Mouse (Mus musculus): ENCODE results near the gene Impg1. TPM values are rescaled to one million over a fixed set of nuclear protein-coding genes. Genes with fewer than 3 reads are reported as not detected.

Gene Impg1
- polyA plus RNA-seq (2014; fragmentation: Nextera tagmentation; extraction: Ambion mirVana), result not detected in 2 replicates

DNA sequence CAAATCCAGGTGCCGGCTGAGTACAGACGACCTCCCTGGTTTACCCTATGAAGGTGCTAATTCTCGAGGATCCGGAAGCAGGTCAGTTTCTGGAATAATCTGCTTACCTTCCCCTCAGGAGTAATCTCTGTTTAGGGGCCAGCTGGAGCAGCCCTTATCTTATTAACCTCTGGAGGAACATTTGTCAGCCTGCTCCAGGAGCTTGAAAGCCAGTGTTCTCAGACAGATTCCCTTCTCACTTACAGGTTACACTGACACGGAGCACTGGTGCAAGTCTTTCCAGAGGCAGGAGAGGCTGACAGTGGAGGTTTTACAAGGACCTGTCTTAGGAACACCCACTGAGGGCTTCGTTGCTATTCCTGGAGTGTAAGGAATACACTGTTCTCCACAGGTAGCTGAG, at the start of gene Impg1:
Impg1 (minus strand) TSS at position 101 of the 400 bp plus-strand sequence.
- no peak for ATAC-seq (ENCODE audit: low FRiP score)
- Histone ChIP-seq H3K27ac (ENCODE audit: low read depth, low read length) (no peak within 1 kb of the TSS), H3K4me2 (no peak within 1 kb of the TSS), H3K36me3 (ENCODE audit: control insufficient read depth, insufficient read depth, low read length) (no peaks in the 10 kb centered on the region), H3K4me1 (ENCODE audit: control insufficient read depth, insufficient read depth, low read length) (no peaks in the 10 kb centered on the region), H3K9me3 (ENCODE audit: control insufficient read depth, low read length) (no peaks in the 10 kb centered on the region), H3K9ac (ENCODE audit: low read length) (no peak within 1 kb of the TSS), H3K27me3 (ENCODE audit: control insufficient read depth, insufficient read depth, low read length) (no peaks in the 10 kb centered on the region), H3K4me3 (ENCODE audit: low read depth, low read length) (no peak within 1 kb of the TSS)
- WGBS, result 53% methylated on average over 6 of the region's 6 CpGs
- DNase-seq (ENCODE audit: low spot score, missing footprints), result no peak

DNA sequence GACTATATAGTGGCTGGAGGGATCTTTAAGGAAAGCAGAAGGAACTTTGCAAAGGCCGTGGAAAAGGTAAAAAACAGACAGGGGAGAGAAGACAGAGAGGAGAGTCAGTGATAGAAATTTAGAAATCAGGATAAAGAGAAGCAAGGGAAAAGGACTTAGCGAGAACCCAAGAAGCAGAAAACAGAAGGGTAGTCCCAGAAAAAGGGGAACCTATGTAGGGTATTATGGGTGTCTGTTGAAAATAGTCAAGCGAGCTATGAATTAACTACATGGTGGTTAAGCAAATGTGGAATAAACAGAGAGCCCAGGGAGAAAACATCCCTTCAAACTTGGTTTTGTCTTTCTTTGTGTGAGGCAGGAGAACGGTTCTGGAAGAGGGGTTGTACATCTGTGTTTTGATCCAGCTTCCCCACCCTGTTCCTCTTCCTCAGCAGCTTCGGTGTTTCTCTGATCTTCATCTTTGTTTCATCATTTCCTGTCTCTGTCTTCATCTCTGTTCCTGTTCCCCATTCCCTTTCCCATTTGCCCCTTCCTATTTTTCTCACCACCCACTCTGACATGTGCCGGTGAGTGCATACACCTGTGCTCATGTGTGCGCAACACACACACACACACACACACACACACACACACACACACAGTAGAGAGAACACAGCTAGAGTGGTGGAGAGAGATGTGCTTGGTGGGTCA, 44.3 kb upstream of the Impg1 start:
- WGBS, result 88% methylated on average over 7 of the region's 7 CpGs

DNA sequence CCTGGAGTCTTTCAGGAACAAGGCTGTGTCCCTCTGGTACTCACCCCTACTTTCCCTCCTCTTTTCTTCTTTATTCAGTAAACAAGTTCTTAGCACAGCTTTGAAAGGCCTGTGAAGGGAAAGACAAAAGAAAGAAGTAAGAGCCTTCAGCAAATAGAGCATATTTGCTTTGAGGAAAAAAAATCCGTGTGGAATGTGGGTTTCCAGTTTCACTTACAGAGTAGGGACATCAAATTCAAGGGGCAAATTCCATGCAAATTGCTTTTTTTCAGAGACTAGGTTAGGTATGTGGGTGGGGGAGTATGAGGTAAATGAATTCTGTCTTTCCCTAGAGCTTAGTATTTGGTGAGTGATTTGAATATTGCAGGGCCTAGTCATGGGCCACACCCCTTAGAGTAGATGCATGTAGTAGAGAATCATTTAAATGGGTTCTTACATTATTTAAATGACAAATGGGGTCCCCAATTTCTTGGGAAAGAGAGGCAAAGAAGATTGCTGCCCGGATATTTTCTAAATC, 39.3 kb upstream of the Impg1 start:
- no peak overlapping the region for H3K9ac ChIP-seq (ENCODE audit: low read length)
- no peak overlapping the region for H3K4me3 ChIP-seq (ENCODE audit: low read depth, low read length)
- DNase-seq (ENCODE audit: low spot score, missing footprints), result no peak
- H3K36me3 ChIP-seq (ENCODE audit: control insufficient read depth, insufficient read depth, low read length), result no peaks in the 10 kb centered on the region
- 47% methylated on average over 2 of the region's 2 CpGs for WGBS
- H3K4me2 ChIP-seq, result no peak overlapping the region
- no peak overlapping the region for H3K27ac ChIP-seq (ENCODE audit: low read depth, low read length)
- H3K27me3 ChIP-seq (ENCODE audit: control insufficient read depth, insufficient read depth, low read length), result no peaks in the 10 kb centered on the region
- H3K4me1 ChIP-seq (ENCODE audit: control insufficient read depth, insufficient read depth, low read length), result no peaks in the 10 kb centered on the region
- H3K9me3 ChIP-seq (ENCODE audit: control insufficient read depth, low read length), result no peaks in the 10 kb centered on the region
- ATAC-seq (ENCODE audit: low FRiP score), result no peak; the same call in 1 of the 2 replicates

More for the DNA sequence above, 44.3 kb upstream of the Impg1 start:
- Histone ChIP-seq H3K4me2 (no peak overlapping the region), H3K4me3 (ENCODE audit: low read depth, low read length) (no peak overlapping the region), H3K27me3 (ENCODE audit: control insufficient read depth, insufficient read depth, low read length) (no peaks in the 10 kb centered on the region), H3K4me1 (ENCODE audit: control insufficient read depth, insufficient read depth, low read length) (no peaks in the 10 kb centered on the region), H3K9ac (ENCODE audit: low read length) (no peak overlapping the region), H3K36me3 (ENCODE audit: control insufficient read depth, insufficient read depth, low read length) (no peaks in the 10 kb centered on the region), H3K9me3 (ENCODE audit: control insufficient read depth, low read length) (no peaks in the 10 kb centered on the region), H3K27ac (ENCODE audit: low read depth, low read length) (no peak overlapping the region)
- ATAC-seq (ENCODE audit: low FRiP score), result no peak
- DNase-seq (ENCODE audit: low spot score, missing footprints), result no peak

DNA sequence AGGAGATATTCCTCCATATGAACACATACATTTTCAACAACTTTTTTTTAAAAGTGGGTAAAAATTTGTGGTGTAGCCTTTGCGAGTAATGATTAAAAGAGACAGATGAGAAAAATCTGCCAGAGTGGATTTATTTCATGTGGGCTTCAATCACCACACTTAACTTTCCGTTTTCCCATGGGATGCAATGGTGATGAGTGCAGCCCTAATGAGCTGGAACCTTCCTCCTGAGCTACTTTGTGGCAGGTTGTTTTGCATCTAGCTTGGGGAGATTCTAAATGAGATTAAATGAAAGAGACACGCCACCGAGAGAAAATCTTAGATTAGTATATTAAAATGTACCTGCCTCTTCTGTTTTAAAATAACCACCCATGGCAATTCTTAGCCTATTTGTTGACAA, 26.3 kb upstream of the Impg1 start:
- no peak overlapping the region for H3K4me3 ChIP-seq (ENCODE audit: low read depth, low read length)
- no peaks in the 10 kb centered on the region for H3K9me3 ChIP-seq (ENCODE audit: control insufficient read depth, low read length)
- no peaks in the 10 kb centered on the region for H3K27me3 ChIP-seq (ENCODE audit: control insufficient read depth, insufficient read depth, low read length)
- WGBS, result 72% methylated on average over 4 of the region's 4 CpGs
- ATAC-seq (ENCODE audit: low FRiP score) (no peak), DNase-seq (ENCODE audit: low spot score, missing footprints) (no peak)
- H3K9ac ChIP-seq (ENCODE audit: low read length), result no peak overlapping the region
- H3K36me3 ChIP-seq (ENCODE audit: control insufficient read depth, insufficient read depth, low read length), result no peaks in the 10 kb centered on the region
- no peak overlapping the region for H3K4me2 ChIP-seq
- H3K4me1 ChIP-seq (ENCODE audit: control insufficient read depth, insufficient read depth, low read length), result no peaks in the 10 kb centered on the region
- no peak overlapping the region for H3K27ac ChIP-seq (ENCODE audit: low read depth, low read length)

DNA sequence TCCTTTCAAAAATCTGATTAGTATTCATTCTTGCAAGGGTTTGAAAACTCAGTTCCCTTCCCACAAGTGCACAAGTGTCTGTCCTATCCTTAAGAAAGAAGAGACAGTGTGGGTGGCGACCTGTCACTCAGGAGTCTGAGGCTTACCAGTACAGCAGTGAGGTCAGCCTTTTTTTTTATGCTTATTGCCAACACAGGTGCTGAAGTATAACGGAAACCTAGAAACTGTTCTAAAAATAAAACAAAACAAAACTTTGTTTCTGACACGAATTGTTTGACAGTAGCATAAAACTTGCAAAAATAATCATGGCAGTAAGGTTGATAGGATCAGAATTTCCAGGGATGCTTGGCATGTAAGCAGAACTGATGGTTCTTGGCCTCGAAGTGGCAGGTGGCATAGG, 4.9 kb downstream of the Impg1 start:
- H3K9ac ChIP-seq (ENCODE audit: low read length), result no peak overlapping the region
- no peaks in the 10 kb centered on the region for H3K4me1 ChIP-seq (ENCODE audit: control insufficient read depth, insufficient read depth, low read length)
- H3K4me2 ChIP-seq, result no peak overlapping the region
- no peaks in the 10 kb centered on the region for H3K27me3 ChIP-seq (ENCODE audit: control insufficient read depth, insufficient read depth, low read length)
- H3K9me3 ChIP-seq (ENCODE audit: control insufficient read depth, low read length), result no peaks in the 10 kb centered on the region
- ATAC-seq (ENCODE audit: low FRiP score) (no peak), DNase-seq (ENCODE audit: low spot score, missing footprints) (no peak)
- no peak overlapping the region for H3K4me3 ChIP-seq (ENCODE audit: low read depth, low read length)
- no peak overlapping the region for H3K27ac ChIP-seq (ENCODE audit: low read depth, low read length)
- H3K36me3 ChIP-seq (ENCODE audit: control insufficient read depth, insufficient read depth, low read length), result no peaks in the 10 kb centered on the region
- 83% methylated on average over 4 of the region's 4 CpGs for WGBS

DNA sequence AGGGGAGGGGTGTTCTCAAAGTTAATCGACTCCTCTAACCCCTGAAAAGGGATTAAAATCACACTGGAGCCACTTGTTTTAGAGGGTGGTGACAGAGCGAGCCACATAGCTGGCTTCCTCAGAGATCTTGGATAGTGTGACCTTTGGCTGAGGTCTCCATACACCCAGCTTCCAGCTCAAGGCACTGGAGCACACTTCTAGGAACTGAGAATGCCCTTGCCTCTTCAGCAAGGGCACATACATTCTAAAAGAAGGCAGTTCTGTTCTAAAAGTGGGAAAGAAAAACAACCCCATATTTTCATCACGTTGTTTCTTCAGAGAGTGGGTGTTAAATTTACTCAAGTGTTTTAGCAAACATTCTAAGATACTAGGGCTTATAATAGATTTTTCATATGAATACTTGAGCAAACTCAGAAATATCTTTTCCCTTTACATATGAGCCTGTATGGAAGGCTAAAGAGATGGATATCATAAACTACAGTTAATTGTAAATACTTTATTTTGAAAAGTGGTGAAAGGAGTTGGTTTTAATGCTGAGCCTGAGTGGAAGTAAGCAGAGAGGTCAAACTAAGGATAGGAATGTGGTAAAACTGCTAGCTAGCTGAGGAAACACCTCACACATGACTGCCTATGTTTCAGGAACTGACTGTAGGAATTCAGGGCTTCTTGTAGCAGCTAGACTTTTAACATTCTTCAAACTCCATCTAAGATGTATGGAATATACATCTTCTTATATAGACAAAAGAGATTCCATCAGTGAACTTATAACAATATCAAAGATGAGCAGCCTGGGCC, 14.6 kb downstream of the Impg1 start:
- H3K9me3 ChIP-seq (ENCODE audit: control insufficient read depth, low read length), result no peaks in the 10 kb centered on the region
- DNase-seq (ENCODE audit: low spot score, missing footprints) (no peak), ATAC-seq (ENCODE audit: low FRiP score) (no peak)
- H3K4me2 ChIP-seq, result no peak overlapping the region
- H3K27me3 ChIP-seq (ENCODE audit: control insufficient read depth, insufficient read depth, low read length), result no peaks in the 10 kb centered on the region
- no peak overlapping the region for H3K4me3 ChIP-seq (ENCODE audit: low read depth, low read length)
- H3K9ac ChIP-seq (ENCODE audit: low read length), result no peak overlapping the region
- whole genome bisulfite sequencing, result 34% methylated on average over 3 of the region's 3 CpGs
- no peaks in the 10 kb centered on the region for H3K36me3 ChIP-seq (ENCODE audit: control insufficient read depth, insufficient read depth, low read length)
- no peak overlapping the region for H3K27ac ChIP-seq (ENCODE audit: low read depth, low read length)
- H3K4me1 ChIP-seq (ENCODE audit: control insufficient read depth, insufficient read depth, low read length), result no peaks in the 10 kb centered on the region

DNA sequence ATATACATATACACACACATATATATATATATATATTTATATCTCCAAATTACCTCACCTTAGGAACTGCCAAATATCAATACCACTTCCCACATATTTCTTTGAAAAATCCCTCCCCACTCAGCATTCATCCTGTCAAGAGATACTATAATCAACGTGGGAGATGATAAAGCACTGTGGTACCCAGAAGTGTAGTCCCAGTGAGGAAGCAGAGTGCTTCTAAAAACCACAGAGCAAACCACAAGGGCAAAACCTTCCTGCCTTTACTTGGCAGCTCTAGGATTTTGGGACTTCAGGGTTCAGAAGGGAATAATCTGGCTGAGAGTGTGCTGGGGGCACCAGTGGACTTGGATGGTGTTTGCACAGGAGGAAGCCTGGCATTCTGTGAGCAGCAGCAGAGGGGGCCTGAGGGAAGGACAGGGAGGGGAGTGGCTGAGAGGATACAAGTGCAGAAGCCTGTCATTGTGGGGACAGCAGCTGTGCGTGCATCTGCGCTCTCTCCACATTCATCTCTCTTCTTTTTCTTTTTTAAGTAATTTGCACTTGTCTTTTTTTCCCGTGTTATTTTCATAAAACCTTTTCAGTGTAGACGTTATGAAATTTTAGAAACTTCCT, 24.1 kb downstream of the Impg1 start:
- no peak overlapping the region for H3K9ac ChIP-seq (ENCODE audit: low read length)
- H3K4me2 ChIP-seq, result no peak overlapping the region
- ATAC-seq (ENCODE audit: low FRiP score) (no peak), DNase-seq (ENCODE audit: low spot score, missing footprints) (no peak)
- no peaks in the 10 kb centered on the region for H3K4me1 ChIP-seq (ENCODE audit: control insufficient read depth, insufficient read depth, low read length)
- H3K4me3 ChIP-seq (ENCODE audit: low read depth, low read length), result no peak overlapping the region
- H3K27ac ChIP-seq (ENCODE audit: low read depth, low read length), result no peak overlapping the region
- H3K36me3 ChIP-seq (ENCODE audit: control insufficient read depth, insufficient read depth, low read length), result no peaks in the 10 kb centered on the region
- WGBS, result 68% methylated on average over 5 of the region's 5 CpGs
- no peaks in the 10 kb centered on the region for H3K27me3 ChIP-seq (ENCODE audit: control insufficient read depth, insufficient read depth, low read length)
- no peaks in the 10 kb centered on the region for H3K9me3 ChIP-seq (ENCODE audit: control insufficient read depth, low read length)

DNA sequence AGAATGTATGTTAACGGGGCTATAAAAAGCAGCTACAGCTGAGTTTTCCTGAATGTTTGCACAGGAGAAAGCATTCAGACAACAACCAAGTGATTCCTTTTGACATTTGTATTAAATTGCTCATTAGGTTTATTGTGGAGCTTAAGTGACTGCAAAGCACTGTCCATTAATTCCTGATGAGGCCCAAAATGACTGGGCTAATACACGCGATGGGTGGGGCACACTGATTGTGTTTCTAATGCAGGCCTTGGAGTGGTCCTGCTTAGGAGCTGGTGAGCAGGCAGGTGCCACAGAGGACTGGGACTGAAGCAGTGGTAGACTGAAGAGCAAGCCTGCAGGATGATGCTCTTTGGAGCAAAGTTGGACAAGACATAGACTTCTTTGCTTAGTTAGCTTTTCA, 73.9 kb downstream of the Impg1 start:
- Histone ChIP-seq H3K4me2 (no peak overlapping the region), H3K27ac (ENCODE audit: low read depth, low read length) (no peak overlapping the region), H3K4me3 (ENCODE audit: low read depth, low read length) (no peak overlapping the region), H3K4me1 (ENCODE audit: control insufficient read depth, insufficient read depth, low read length) (no peaks in the 10 kb centered on the region), H3K27me3 (ENCODE audit: control insufficient read depth, insufficient read depth, low read length) (no peaks in the 10 kb centered on the region), H3K9ac (ENCODE audit: low read length) (no peak overlapping the region), H3K36me3 (ENCODE audit: control insufficient read depth, insufficient read depth, low read length) (no peaks in the 10 kb centered on the region), H3K9me3 (ENCODE audit: control insufficient read depth, low read length) (no peaks in the 10 kb centered on the region)
- no peak for DNase-seq (ENCODE audit: low spot score, missing footprints)
- whole genome bisulfite sequencing, result 69% methylated on average over 3 of the region's 3 CpGs
- no peak for ATAC-seq (ENCODE audit: low FRiP score)

DNA sequence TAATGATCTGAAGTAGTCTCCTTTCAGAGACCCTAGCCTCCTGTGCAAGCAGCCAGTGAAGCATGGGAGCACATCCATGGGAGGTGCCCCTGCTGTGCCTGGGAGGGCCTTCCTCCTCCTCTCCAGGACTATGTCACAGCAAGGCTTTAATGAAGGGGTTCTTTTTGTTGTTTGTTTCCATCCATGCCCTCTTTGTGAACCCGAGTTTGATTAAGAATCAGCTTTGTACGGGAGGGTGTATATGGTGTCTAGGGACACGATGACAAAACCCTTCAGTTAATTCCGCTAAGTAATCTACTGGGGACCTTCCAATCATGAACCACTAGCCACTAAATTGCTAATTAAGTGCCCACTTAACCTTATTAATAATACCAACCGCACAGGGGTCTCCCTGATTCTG, 74.3 kb downstream of the Impg1 start:
- Histone ChIP-seq H3K9ac (ENCODE audit: low read length) (no peak overlapping the region), H3K27me3 (ENCODE audit: control insufficient read depth, insufficient read depth, low read length) (no peaks in the 10 kb centered on the region), H3K9me3 (ENCODE audit: control insufficient read depth, low read length) (no peaks in the 10 kb centered on the region), H3K4me3 (ENCODE audit: low read depth, low read length) (no peak overlapping the region), H3K4me2 (no peak overlapping the region), H3K27ac (ENCODE audit: low read depth, low read length) (no peak overlapping the region), H3K36me3 (ENCODE audit: control insufficient read depth, insufficient read depth, low read length) (no peaks in the 10 kb centered on the region), H3K4me1 (ENCODE audit: control insufficient read depth, insufficient read depth, low read length) (no peaks in the 10 kb centered on the region)
- DNase-seq (ENCODE audit: low spot score, missing footprints) (no peak), ATAC-seq (ENCODE audit: low FRiP score) (peak; percentile 25; the same call in 1 of the 2 replicates)
- 38% methylated on average over 5 of the region's 5 CpGs for WGBS
